Mouse (Mus musculus) limb, embryonic 14.5 days (tissue): ENCODE data around the gene Atg7. TPM values are rescaled to one million over a fixed set of nuclear protein-coding genes. Genes with fewer than 3 reads are reported as not detected.

ENCODE experiments used
- ATAC-seq: fragments of 200-750 bp; cut with Nextera tagmentation; 2 replicates; pipeline ENCODE4 v1.8.0; 2017; ENCODE audit warnings: low read depth, moderate number of reproducible peaks, moderate TSS enrichment; ENCODE audit not compliant: low FRiP score
- DNase-seq: peaks from one replicate; pipeline ENCODE4 v3.0.0-alpha.2; 2015; ENCODE audit warnings: low spot score
- H3K27ac ChIP-seq: fragments of 300-500 bp; sonication (generic); replicated peaks from 2 replicates; pipeline ENCODE4 v1.5.1; 2014; ENCODE audit warnings: low read depth, mild to moderate bottlenecking, low read length, moderate library complexity, mixed read lengths
- H3K27me3 ChIP-seq: fragments of 300-500 bp; sonication (generic); 2 replicates; pipeline ENCODE4 v1.6.1; 2014; ENCODE audit warnings: low read length, mixed read lengths; ENCODE audit not compliant: control insufficient read depth, insufficient read depth
- H3K36me3 ChIP-seq: fragments of 300-500 bp; sonication (generic); 2 replicates; pipeline ENCODE4 v1.6.1; 2014; ENCODE audit warnings: mild to moderate bottlenecking, low read length, moderate library complexity, mixed read lengths; ENCODE audit not compliant: control insufficient read depth, insufficient read depth
- H3K4me1 ChIP-seq: fragments of 300-500 bp; sonication (generic); 2 replicates; pipeline ENCODE4 v1.6.1; 2014; ENCODE audit warnings: antibody characterized with exemption, low read length, mixed read lengths; ENCODE audit not compliant: control insufficient read depth, insufficient read depth
- H3K4me2 ChIP-seq: fragments of 300-500 bp; sonication (generic); replicated peaks from 2 replicates; pipeline ENCODE4 v1.6.1; 2014; ENCODE audit warnings: low read depth, mild to moderate bottlenecking, low read length, moderate library complexity; ENCODE audit not compliant: severe bottlenecking
- H3K4me3 ChIP-seq: fragments of 300-500 bp; sonication (generic); replicated peaks from 2 replicates; pipeline ENCODE4 v1.5.1; 2014; ENCODE audit warnings: low read length
- H3K9ac ChIP-seq: fragments of 300-500 bp; sonication (generic); 2 replicates; pipeline ENCODE4 v1.6.1; 2014; ENCODE audit warnings: mild to moderate bottlenecking, low read depth, low read length, moderate library complexity; ENCODE audit not compliant: severe bottlenecking
- H3K9me3 ChIP-seq: fragments of 300-500 bp; sonication (generic); 2 replicates; pipeline ENCODE4 v1.6.1; 2016; ENCODE audit warnings: low read length; ENCODE audit not compliant: control insufficient read depth
- POLR2A ChIP-seq: fragments of 200-500 bp; IDR thresholded peaks from 2 replicates; pipeline ENCODE4 v1.8.0; 2012; ENCODE audit warnings: inconsistent platforms, mild to moderate bottlenecking, moderate library complexity, borderline replicate concordance; ENCODE audit not compliant: insufficient read depth, insufficient read length; ENCODE audit errors: extremely low read depth
- WGBS: fragments of 180-500 bp; shearing (Covaris S2); extraction: QIAGEN DNeasy Blood & Tissue Kit; methylation state at CpG from one replicate; pipeline ENCODE4 v1.1.7; 2014; 5-methylcytosine and 5-hydroxymethylcytosine counted together
- polyA plus RNA-seq, 2 experiments: library from polyadenylated mRNA; depleted of rRNA in 1 of 2; stranded (reverse) in 1 of 2; unstranded in 1 of 2; fragments of >200 nt; fragmentation: Nextera tagmentation in 1 of 2; extraction: Ambion mirVana in 1 of 2; gene quantifications; 2 replicates each; pipeline versions ENCODE4 v1.2.1 to v1.2.3; 2012 to 2014

The Atg7 gene
- polyA plus RNA-seq, 2 experiments = 11.6 to 19.2 TPM

DNA sequence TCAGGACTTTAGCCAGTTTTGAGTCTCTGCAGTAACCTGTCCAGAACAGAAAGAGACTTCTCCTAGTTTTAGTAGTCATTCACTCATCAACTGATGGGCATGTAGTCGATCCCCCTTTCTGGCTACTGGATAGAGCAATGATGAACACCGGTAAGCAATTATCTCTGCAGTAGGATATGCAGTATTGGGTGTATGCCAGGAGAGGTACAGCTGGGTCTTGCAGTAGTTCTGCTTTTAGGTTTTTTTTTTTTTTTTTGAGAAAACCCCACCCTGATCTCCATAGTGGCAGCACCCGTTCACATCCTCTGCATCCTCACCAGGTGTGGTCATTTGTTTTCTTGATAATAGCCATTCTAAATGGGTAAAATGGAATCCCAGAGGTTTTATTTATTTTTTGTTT, 105.5 kb downstream of the Atg7 start:
- H3K4me2 ChIP-seq = no peak overlapping the region
- no peak overlapping the region for H3K4me3 ChIP-seq
- ATAC-seq (no peak), DNase-seq (no peak)
- H3K27ac ChIP-seq = no peak overlapping the region
- H3K4me1 ChIP-seq = peaks cover 4% of the 10 kb centered on the region; the same call in 1 of the 2 replicates
- TF ChIP-seq POLR2A = no peak
- H3K36me3 ChIP-seq = no peaks in the 10 kb centered on the region
- H3K27me3 ChIP-seq = no peaks in the 10 kb centered on the region
- no peaks in the 10 kb centered on the region for H3K9me3 ChIP-seq
- WGBS = 69% methylated on average over 3 of the region's 3 CpGs
- no peak overlapping the region for H3K9ac ChIP-seq

GRCm38 (mm10) chr6:114748882-114749281, 106.0 kb downstream of the Atg7 start:
- Histone ChIP-seq H3K9me3 (no peaks in the 10 kb centered on the region), H3K27me3 (no peaks in the 10 kb centered on the region), H3K4me1 (peaks cover 4% of the 10 kb centered on the region; the same call in 1 of the 2 replicates), H3K4me3 (no peak overlapping the region), H3K36me3 (no peaks in the 10 kb centered on the region), H3K9ac (no peak overlapping the region), H3K4me2 (no peak overlapping the region), H3K27ac (no peak overlapping the region)
- DNase-seq (no peak), ATAC-seq (no peak)
- 86% methylated on average over 3 of the region's 3 CpGs for WGBS
- TF ChIP-seq POLR2A = no peak

DNA sequence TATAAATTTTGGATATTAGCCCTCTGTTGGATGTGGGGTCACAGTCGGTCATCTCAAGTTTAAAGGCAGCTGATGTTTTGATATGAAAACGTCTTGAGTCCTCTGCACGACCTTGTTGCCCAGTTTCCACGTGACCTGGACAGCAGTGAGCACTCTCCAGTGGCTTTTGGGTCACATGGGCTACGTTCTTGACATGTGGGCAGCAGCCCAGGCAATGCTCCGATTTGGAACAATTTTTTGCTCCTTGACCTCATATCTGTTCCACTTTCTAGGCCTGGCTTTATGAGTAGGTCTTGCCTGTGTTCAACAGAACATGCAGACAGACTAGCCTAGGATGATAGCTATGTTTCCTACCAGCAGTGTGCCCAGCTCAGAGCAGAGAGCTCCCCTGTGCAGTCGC, 115.9 kb downstream of the Atg7 start:
- no peak for DNase-seq
- no peaks in the 10 kb centered on the region for H3K9me3 ChIP-seq
- H3K27me3 ChIP-seq = no peaks in the 10 kb centered on the region
- no peak overlapping the region for H3K27ac ChIP-seq
- no peak for TF ChIP-seq POLR2A
- H3K4me3 ChIP-seq = no peak overlapping the region
- WGBS = 76% methylated on average over 7 of the region's 7 CpGs
- H3K9ac ChIP-seq = no peak overlapping the region
- H3K4me2 ChIP-seq = no peak overlapping the region
- ATAC-seq = no peak
- H3K4me1 ChIP-seq = no peaks in the 10 kb centered on the region
- no peaks in the 10 kb centered on the region for H3K36me3 ChIP-seq

DNA sequence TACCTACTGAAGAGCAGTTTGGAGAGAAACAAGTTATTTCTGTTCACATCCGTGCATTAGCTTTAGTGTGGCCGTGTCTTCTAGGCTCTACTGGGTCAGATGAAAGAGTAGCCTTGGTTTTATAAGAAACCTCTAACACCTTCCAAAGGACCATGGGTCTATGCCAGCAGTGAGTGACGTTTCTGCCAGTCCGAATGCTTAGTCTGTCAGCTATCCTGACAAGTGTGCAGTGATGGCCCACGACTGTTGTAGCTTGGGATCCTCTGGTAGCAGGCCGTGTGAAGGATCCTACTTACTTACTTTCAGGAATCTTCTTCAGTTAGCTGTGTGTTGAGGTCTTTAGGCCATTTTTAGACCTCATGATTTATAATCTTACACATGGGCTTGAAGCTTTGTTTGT, 123.4 kb downstream of the Atg7 start:
- Histone ChIP-seq H3K4me1 (peaks cover 12% of the 10 kb centered on the region; the same call in 1 of the 2 replicates), H3K4me3 (no peak overlapping the region), H3K27ac (no peak overlapping the region), H3K9ac (no peak overlapping the region), H3K36me3 (no peaks in the 10 kb centered on the region), H3K4me2 (no peak overlapping the region), H3K27me3 (no peaks in the 10 kb centered on the region), H3K9me3 (no peaks in the 10 kb centered on the region)
- ATAC-seq (no peak), DNase-seq (no peak)
- WGBS = 91% methylated on average over 6 of the region's 6 CpGs
- TF ChIP-seq POLR2A = no peak

- WGBS = 17% methylated on average over 2 of the region's 2 CpGs
- DNase-seq = no peak
- Histone ChIP-seq H3K4me2 (no peak overlapping the region), H3K27me3 (no peaks in the 10 kb centered on the region), H3K9ac (no peak overlapping the region), H3K27ac (no peak overlapping the region), H3K4me1 (peaks cover 12% of the 10 kb centered on the region; the same call in 1 of the 2 replicates), H3K36me3 (no peaks in the 10 kb centered on the region), H3K4me3 (no peak overlapping the region), H3K9me3 (no peaks in the 10 kb centered on the region)
- no peak for ATAC-seq
- no peak for TF ChIP-seq POLR2A
These were observed 124.8 kb downstream of the Atg7 start for GRCm38 (mm10) chr6:114767710-114768109.

DNA sequence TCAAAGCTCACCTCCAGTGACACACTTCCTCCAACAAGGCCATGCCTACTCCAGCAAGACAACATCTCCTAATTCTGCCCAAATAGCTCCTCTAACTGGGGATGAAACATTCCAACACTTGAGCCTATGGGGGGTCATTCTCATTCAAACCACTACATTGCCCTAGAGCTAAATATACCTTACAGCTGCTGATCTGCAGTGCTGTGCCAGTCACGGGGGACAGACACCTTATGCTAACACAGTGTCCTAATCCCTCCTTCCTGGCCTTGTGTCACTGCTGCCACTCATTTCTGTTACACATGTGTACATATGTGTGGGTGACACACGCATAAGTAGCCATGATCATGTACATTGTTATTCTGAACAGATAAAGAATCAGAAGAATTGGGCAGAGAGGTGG, 127.4 kb downstream of the Atg7 start:
- ATAC-seq (no peak), DNase-seq (no peak)
- Histone ChIP-seq H3K36me3 (no peaks in the 10 kb centered on the region), H3K4me1 (peaks cover 12% of the 10 kb centered on the region; the same call in 1 of the 2 replicates), H3K4me3 (no peak overlapping the region), H3K9me3 (no peaks in the 10 kb centered on the region), H3K9ac (no peak overlapping the region), H3K4me2 (no peak overlapping the region), H3K27me3 (no peaks in the 10 kb centered on the region), H3K27ac (no peak overlapping the region)
- 73% methylated on average over 2 of the region's 2 CpGs for WGBS
- TF ChIP-seq POLR2A = no peak
